Mouse (Mus musculus) neural tube, embryonic 13.5 days (tissue): ENCODE measurements around the gene Tomt. TPM values are rescaled to one million over a fixed set of nuclear protein-coding genes. Genes with fewer than 3 reads are reported as not detected.

Experiments used
- ATAC-seq: fragments of 200-750 bp; cut with Nextera tagmentation; 2 replicates; pipeline ENCODE4 v1.8.0; 2017; ENCODE audit warnings: low read depth, mild to moderate bottlenecking, moderate TSS enrichment, moderate library complexity
- H3K27ac ChIP-seq: fragments of 300-500 bp; sonication (generic); replicated peaks from 2 replicates; pipeline ENCODE4 v1.5.1; 2015; ENCODE audit warnings: moderate library complexity, mild to moderate bottlenecking, inconsistent platforms
- H3K27me3 ChIP-seq: fragments of 300-500 bp; sonication (generic); 2 replicates; pipeline ENCODE4 v1.6.1; 2015; ENCODE audit warnings: mild to moderate bottlenecking, inconsistent platforms
- H3K36me3 ChIP-seq: fragments of 300-500 bp; sonication (generic); 2 replicates; pipeline ENCODE4 v1.6.1; 2015; ENCODE audit warnings: mild to moderate bottlenecking, inconsistent platforms
- H3K4me1 ChIP-seq: fragments of 300-500 bp; sonication (generic); replicated peaks from 2 replicates; pipeline ENCODE4 v1.6.1; 2015; ENCODE audit warnings: inconsistent platforms
- H3K4me2 ChIP-seq: fragments of 300-500 bp; sonication (generic); 2 replicates; pipeline ENCODE4 v1.6.1; 2015; ENCODE audit warnings: inconsistent platforms, mild to moderate bottlenecking, moderate library complexity
- H3K4me3 ChIP-seq: fragments of 300-500 bp; sonication (generic); 2 replicates; pipeline ENCODE4 v1.5.1; 2015; ENCODE audit warnings: mild to moderate bottlenecking, inconsistent platforms
- H3K9ac ChIP-seq: fragments of 300-500 bp; sonication (generic); 2 replicates; pipeline ENCODE4 v1.6.1; 2015; ENCODE audit warnings: moderate library complexity, mild to moderate bottlenecking, inconsistent platforms
- H3K9me3 ChIP-seq: fragments of 300-500 bp; sonication (generic); 2 replicates; pipeline ENCODE4 v1.6.1; 2016; ENCODE audit warnings: inconsistent platforms
- WGBS: fragments of 180-500 bp; shearing (Covaris S2); methylation state at CpG from one replicate; pipeline ENCODE4 v1.1.7; 2015; 5-methylcytosine and 5-hydroxymethylcytosine counted together
- polyA plus RNA-seq: library from polyadenylated mRNA; unstranded; fragments of >200 nt; fragmentation: Nextera tagmentation; extraction: Ambion mirVana; gene quantifications from 2 replicates; pipeline ENCODE4 v1.2.1, GENCODE M21; 2015

Tomt gene
- polyA plus RNA-seq, 1 experiment from 2014 or later: 0.25 TPM

- Histone ChIP-seq H3K27me3 (no peaks in the 10 kb centered on the region), H3K9me3 (no peaks in the 10 kb centered on the region), H3K4me1 (peaks cover 14% of the 10 kb centered on the region), H3K36me3 (peaks cover 26% of the 10 kb centered on the region), H3K9ac (no peak overlapping the region), H3K4me2 (no peak overlapping the region), H3K27ac (no peak overlapping the region), H3K4me3 (no peak overlapping the region)
- ATAC-seq: no peak
- 91% methylated on average over 16 of the region's 16 CpGs for WGBS
Observed at GRCm38 (mm10) chr7:101900331-101901097, 5.6 kb downstream of the Tomt start.

DNA sequence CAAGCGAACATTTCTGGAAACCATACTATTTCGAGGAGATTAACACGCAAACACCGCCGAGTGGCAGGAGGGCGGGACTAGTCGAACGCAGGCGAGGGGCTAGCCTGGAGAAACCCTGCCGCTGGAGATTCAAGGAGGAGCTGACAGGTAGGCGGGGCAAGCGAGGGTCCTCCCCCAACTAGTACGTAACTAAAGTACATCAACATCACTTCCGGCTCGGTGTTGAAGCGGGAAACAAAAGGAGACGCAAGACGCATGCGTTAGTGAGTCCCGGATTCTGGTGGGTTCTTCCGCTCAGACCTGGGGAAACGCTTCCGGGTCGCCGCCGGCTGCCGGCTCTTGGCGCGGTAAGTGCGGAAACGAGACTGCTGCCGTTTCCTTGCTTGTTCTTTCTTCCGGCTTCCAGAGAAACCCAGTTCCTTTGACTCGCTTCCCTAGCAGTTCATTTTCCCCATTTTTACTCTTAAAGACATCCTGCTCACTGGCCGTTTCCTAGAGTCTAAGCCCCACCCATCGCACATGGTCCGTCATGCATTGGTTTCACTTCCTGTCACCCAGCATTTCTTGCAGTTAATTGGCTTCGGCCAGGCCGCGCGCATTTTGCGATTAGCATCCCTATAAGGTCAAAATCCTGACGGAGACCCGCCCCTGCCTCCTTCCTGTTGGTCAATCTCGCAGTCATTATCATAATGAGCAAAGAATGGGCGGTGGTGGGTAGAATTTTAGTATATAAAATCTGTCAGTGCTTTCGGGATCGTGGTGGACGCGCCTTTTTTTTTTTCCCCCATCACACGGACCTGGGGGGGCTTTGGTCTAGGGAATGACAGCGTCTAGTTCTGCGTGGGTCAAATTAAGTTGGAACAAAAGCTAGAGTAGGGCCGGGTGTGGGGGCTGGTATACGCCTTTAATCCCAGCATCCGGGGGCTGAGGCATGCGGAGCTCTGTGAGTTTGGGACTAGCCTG is 9.8 kb downstream of the Tomt start:
- peak overlapping the region; percentile 84 for H3K27ac ChIP-seq
- peaks cover 12% of the 10 kb centered on the region for H3K36me3 ChIP-seq
- under 1% methylated on average over 57 of the region's 57 CpGs for WGBS
- peak; percentile 98 for ATAC-seq
- H3K4me2 ChIP-seq: peak overlapping the region; percentile 57
- H3K4me3 ChIP-seq: peak overlapping the region; percentile 47
- H3K4me1 ChIP-seq: peaks cover 16% of the 10 kb centered on the region
- H3K9me3 ChIP-seq: no peaks in the 10 kb centered on the region
- H3K9ac ChIP-seq: peak overlapping the region; percentile 70
- H3K27me3 ChIP-seq: 0 out of 2 replicates have a peak, but pooled peaks cover 4% of the 10 kb centered on the region

- Histone ChIP-seq H3K9ac (peak overlapping the region; percentile 70), H3K27me3 (0 out of 2 replicates have a peak, but pooled peaks cover 4% of the 10 kb centered on the region), H3K27ac (peak overlapping the region; percentile 75), H3K4me1 (peaks cover 16% of the 10 kb centered on the region), H3K4me3 (peak overlapping the region; percentile 47), H3K4me2 (peak overlapping the region; percentile 45), H3K36me3 (0 out of 2 replicates have a peak, but pooled peaks cover 5% of the 10 kb centered on the region), H3K9me3 (no peaks in the 10 kb centered on the region)
- WGBS: 33% methylated on average over 9 of the region's 9 CpGs
- no peak for ATAC-seq
Observed at GRCm38 (mm10) chr7:101895695-101896094, 10.5 kb downstream of the Tomt start.

- Histone ChIP-seq H3K36me3 (no peaks in the 10 kb centered on the region), H3K4me1 (no peaks in the 10 kb centered on the region), H3K4me3 (no peak overlapping the region), H3K9ac (no peak overlapping the region), H3K27me3 (0 out of 2 replicates have a peak, but pooled peaks cover 4% of the 10 kb centered on the region), H3K4me2 (no peak overlapping the region), H3K9me3 (no peaks in the 10 kb centered on the region), H3K27ac (no peak overlapping the region)
- no peak for ATAC-seq
- 84% methylated on average over 4 of the region's 4 CpGs for WGBS
Observed at GRCm38 (mm10) chr7:101888460-101888859, 17.7 kb downstream of the Tomt start.

DNA sequence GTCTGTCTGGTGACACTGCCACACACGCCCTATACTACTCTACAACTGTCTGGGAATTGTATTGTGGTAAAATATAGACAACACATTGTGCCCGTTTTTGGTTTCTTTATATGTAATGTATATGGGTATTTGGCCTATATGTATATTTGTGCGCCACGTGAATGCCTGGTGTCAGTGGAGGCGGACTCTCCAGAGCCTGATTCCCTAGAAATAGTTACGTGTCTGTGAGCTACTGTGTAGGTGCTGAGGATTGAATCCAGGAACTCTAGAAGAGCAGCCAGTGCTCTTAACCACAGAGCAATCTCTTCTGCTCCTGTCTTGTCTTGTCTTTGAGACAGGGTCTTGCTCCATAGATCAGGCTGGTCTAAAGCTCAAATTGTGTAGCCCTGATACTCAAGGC is 19.9 kb downstream of the Tomt start:
- no peaks in the 10 kb centered on the region for H3K9me3 ChIP-seq
- H3K36me3 ChIP-seq: no peaks in the 10 kb centered on the region
- no peak overlapping the region for H3K27ac ChIP-seq
- no peaks in the 10 kb centered on the region for H3K27me3 ChIP-seq
- ATAC-seq: no peak
- no peak overlapping the region for H3K9ac ChIP-seq
- 87% methylated on average over 6 of the region's 6 CpGs for WGBS
- H3K4me3 ChIP-seq: no peak overlapping the region
- H3K4me1 ChIP-seq: no peaks in the 10 kb centered on the region
- no peak overlapping the region for H3K4me2 ChIP-seq

GRCm38 (mm10) chr7:101884160-101884559 is 22.0 kb downstream of the Tomt start:
- no peaks in the 10 kb centered on the region for H3K4me1 ChIP-seq
- no peak for ATAC-seq
- no peak overlapping the region for H3K27ac ChIP-seq
- H3K36me3 ChIP-seq: no peaks in the 10 kb centered on the region
- H3K9me3 ChIP-seq: no peaks in the 10 kb centered on the region
- H3K4me2 ChIP-seq: no peak overlapping the region
- H3K27me3 ChIP-seq: no peaks in the 10 kb centered on the region
- no peak overlapping the region for H3K4me3 ChIP-seq
- H3K9ac ChIP-seq: no peak overlapping the region
- WGBS: 97% methylated on average over 4 of the region's 4 CpGs

- Histone ChIP-seq H3K9me3 (no peaks in the 10 kb centered on the region), H3K4me2 (no peak overlapping the region), H3K27me3 (no peaks in the 10 kb centered on the region), H3K4me1 (no peaks in the 10 kb centered on the region), H3K27ac (no peak overlapping the region), H3K9ac (0 out of 2 replicates have a peak overlapping the region, but pooled peaks have one; percentile 17), H3K36me3 (no peaks in the 10 kb centered on the region), H3K4me3 (no peak overlapping the region)
- no peak for ATAC-seq
- 56% methylated on average over 9 of the region's 9 CpGs for WGBS
Observed at GRCm38 (mm10) chr7:101882413-101883154, 23.6 kb downstream of the Tomt start.

- H3K4me3 ChIP-seq: no peak overlapping the region
- no peaks in the 10 kb centered on the region for H3K27me3 ChIP-seq
- no peak for ATAC-seq
- H3K36me3 ChIP-seq: no peaks in the 10 kb centered on the region
- no peak overlapping the region for H3K4me2 ChIP-seq
- H3K9me3 ChIP-seq: no peaks in the 10 kb centered on the region
- H3K4me1 ChIP-seq: no peaks in the 10 kb centered on the region
- H3K27ac ChIP-seq: no peak overlapping the region
- H3K9ac ChIP-seq: no peak overlapping the region
- 81% methylated on average over 4 of the region's 4 CpGs for WGBS
Observed at GRCm38 (mm10) chr7:101880855-101881254, 25.3 kb downstream of the Tomt start.

DNA sequence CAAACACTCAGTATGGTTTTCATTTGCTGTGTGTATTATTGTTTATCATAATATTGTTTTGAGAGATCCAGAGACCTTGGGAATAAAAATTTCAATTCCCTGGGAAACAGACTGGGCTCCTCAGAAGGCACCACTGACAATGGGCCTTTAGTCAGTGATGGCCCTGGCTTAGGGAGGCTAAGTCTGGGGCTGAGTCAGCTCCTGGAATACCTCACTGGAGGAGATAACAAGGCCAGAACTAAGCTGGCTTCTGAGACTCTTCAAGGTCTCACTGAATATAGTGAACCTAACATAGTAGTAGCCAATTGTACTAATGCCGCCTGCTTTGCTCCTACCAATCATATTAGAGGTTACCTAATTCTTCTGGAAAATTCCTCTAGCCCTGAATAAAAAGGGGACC is 30.2 kb downstream of the Tomt start:
- H3K4me3 ChIP-seq: no peak overlapping the region
- H3K4me2 ChIP-seq: no peak overlapping the region
- 100% methylated on average over 1 of the region's 1 CpGs for WGBS
- H3K27me3 ChIP-seq: no peaks in the 10 kb centered on the region
- ATAC-seq: no peak
- no peak overlapping the region for H3K9ac ChIP-seq
- H3K27ac ChIP-seq: no peak overlapping the region
- H3K36me3 ChIP-seq: no peaks in the 10 kb centered on the region
- H3K4me1 ChIP-seq: no peaks in the 10 kb centered on the region
- H3K9me3 ChIP-seq: no peaks in the 10 kb centered on the region

GRCm38 (mm10) chr7:101871296-101871695 is 34.9 kb downstream of the Tomt start:
- no peaks in the 10 kb centered on the region for H3K9me3 ChIP-seq
- WGBS: 94% methylated on average over 3 of the region's 3 CpGs

GRCm38 (mm10) chr7:101870629-101871028 is 35.5 kb downstream of the Tomt start, which contains the start of gene Folr1:
Folr1 (minus strand) TSS chr7:101870788.
- no peak for ATAC-seq
- Histone ChIP-seq H3K27me3 (no peaks in the 10 kb centered on the region), H3K4me2 (no peak within 1 kb of the TSS), H3K27ac (no peak within 1 kb of the TSS), H3K9me3 (no peaks in the 10 kb centered on the region), H3K9ac (no peak within 1 kb of the TSS), H3K4me3 (no peak within 1 kb of the TSS), H3K36me3 (no peaks in the 10 kb centered on the region), H3K4me1 (no peaks in the 10 kb centered on the region)
- WGBS: 23% methylated on average over 2 of the region's 2 CpGs

More at GRCm38 (mm10) chr7:101871296-101871695, 34.9 kb downstream of the Tomt start:
- Histone ChIP-seq H3K4me2 (no peak overlapping the region), H3K4me1 (no peaks in the 10 kb centered on the region), H3K9ac (no peak overlapping the region), H3K27me3 (no peaks in the 10 kb centered on the region), H3K36me3 (no peaks in the 10 kb centered on the region), H3K27ac (no peak overlapping the region), H3K4me3 (no peak overlapping the region)
- ATAC-seq: no peak
